Mouse (Mus musculus): ENCODE data around the gene Cyp4f18. TPM values are rescaled to one million over a fixed set of nuclear protein-coding genes. Genes with fewer than 3 reads are reported as not detected.

Cyp4f18 gene
- total RNA-seq, 2 experiments from 2014 or later = 0.69 to 2.7 TPM

Other genes with a start within 250 kb of the Cyp4f18 start
- gene Zfp709, start 127.6 kb downstream of the Cyp4f18 start, total RNA-seq (2021) = 1 to 10 TPM; 4.9 to 5.4 TPM
- gene Zfp882, start 101.0 kb downstream of the Cyp4f18 start, total RNA-seq (2021) = 1 to 10 TPM; 3.4 to 3.6 TPM
- gene Zfp617, start 101.0 kb downstream of the Cyp4f18 start, total RNA-seq (2021) = 10 to 100 TPM; 20.2 to 24.6 TPM
- 1 to 10 TPM; 5.7 to 8.2 TPM for gene Zfp961, start 58.6 kb downstream of the Cyp4f18 start, total RNA-seq (2021)
- gene Olfr372, start 31.6 kb upstream of the Cyp4f18 start, total RNA-seq (2021) = not detected
- not detected for gene Olfr373, start 73.6 kb upstream of the Cyp4f18 start, total RNA-seq (2021)
- gene Olfr374, start 97.4 kb upstream of the Cyp4f18 start, total RNA-seq (2021) = not detected
- gene Tpm4, start 125.3 kb upstream of the Cyp4f18 start, total RNA-seq (2021) = 100 to 1,000 TPM in 1 of 2 experiments, 10 to 100 TPM in 1; 89.1 to 107 TPM
- 10 to 100 TPM; 20.0 to 25.1 TPM for gene Rab8a, start 151.6 kb upstream of the Cyp4f18 start, total RNA-seq (2021)
- gene Hsh2d, start 180.0 kb upstream of the Cyp4f18 start, total RNA-seq (2021) = under 1 TPM in 1 of 2 experiments, not detected in 1; 0.51 TPM
- 1 to 10 TPM in 1 of 2 experiments, under 1 TPM in 1; 0.62 to 1.7 TPM for gene Cib3, start 203.2 kb upstream of the Cyp4f18 start, total RNA-seq (2021)
- not detected for gene Gm11034, start 204.0 kb upstream of the Cyp4f18 start, total RNA-seq (2021)
- 10 to 100 TPM; 20.2 to 23.1 TPM for gene Fam32a, start 210.1 kb upstream of the Cyp4f18 start, total RNA-seq (2021)
- gene Ap1m1, start 230.4 kb upstream of the Cyp4f18 start, total RNA-seq (2021) = 10 to 100 TPM; 46.0 to 51.8 TPM